Mouse (Mus musculus): Measurements from ENCODE around the gene Thap2. TPM values are rescaled to one million over a fixed set of nuclear protein-coding genes. Genes with fewer than 3 reads are reported as not detected.
A peak's percentile ranks its signal among the peaks of the same experiment; 100 is the strongest.

Thap2 gene
- 2.5 and 3.0 TPM in 2 replicates for polyA plus RNA-seq (2012; rRNA removed)

- Histone ChIP-seq H3K27ac (ENCODE audit: control insufficient read depth, insufficient read depth, low read depth, low read length) (peak within 1 kb of the TSS; percentile 93), H3K36me3 (ENCODE audit: control insufficient read depth, insufficient read depth, low read length) (no peaks in the 10 kb centered on the region; the same call in 1 of the 2 replicates), H3K4me3 (ENCODE audit: control insufficient read depth, low read depth, low read length) (peak within 1 kb of the TSS; percentile 96), H3K4me1 (ENCODE audit: control insufficient read depth, insufficient read depth, low read length) (peaks cover 3% of the 10 kb centered on the region; the same call in 1 of the 2 replicates), H3K27me3 (ENCODE audit: control insufficient read depth, insufficient read depth, low read length) (no peaks in the 10 kb centered on the region)
- no peak for TF ChIP-seq CTCF (IDR thresholded peaks at IDR 0.05; ENCODE audit: control insufficient read depth, insufficient read depth, insufficient replicate concordance, low read depth, low read length)
- TF ChIP-seq POLR2A (IDR thresholded peaks at IDR 0.05; ENCODE audit: control insufficient read depth, low read depth, low read length): peak; percentile 98
These were observed at the start of gene Thap2, which contains the start of gene Zfc3h1 for GRCm38 (mm10) chr10:115384221-115385017. Gene Thap2, minus strand, starts transcription at chr10:115384443. Gene Zfc3h1, plus strand, starts transcription at chr10:115384959.

DNA sequence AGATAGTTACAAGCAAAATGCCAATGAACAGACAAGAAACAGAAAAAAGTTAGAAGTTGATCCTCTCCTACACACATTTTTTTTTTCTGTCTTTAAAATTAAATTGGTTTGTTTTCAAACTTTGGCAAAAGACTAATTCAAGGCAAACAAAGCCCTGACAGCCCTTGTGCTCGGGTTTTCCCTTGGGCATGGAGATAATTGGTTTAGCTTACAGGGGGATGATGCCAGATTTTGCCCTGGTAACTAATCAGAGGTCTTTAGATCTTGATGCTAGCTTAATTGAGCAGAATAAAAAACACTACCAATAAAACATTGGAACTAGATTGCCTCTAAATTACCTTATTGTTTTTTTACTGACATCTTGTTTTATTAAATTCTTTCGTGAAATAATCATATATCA is 41.1 kb upstream of the Thap2 start:
- Histone ChIP-seq H3K27me3 (ENCODE audit: control insufficient read depth, insufficient read depth, low read length) (no peaks in the 10 kb centered on the region), H3K27ac (ENCODE audit: control insufficient read depth, insufficient read depth, low read depth, low read length) (no peak overlapping the region), H3K36me3 (ENCODE audit: control insufficient read depth, insufficient read depth, low read length) (peaks cover 7% of the 10 kb centered on the region), H3K4me1 (ENCODE audit: control insufficient read depth, insufficient read depth, low read length) (no peaks in the 10 kb centered on the region), H3K4me3 (ENCODE audit: control insufficient read depth, low read depth, low read length) (no peak overlapping the region)
- TF ChIP-seq CTCF (IDR thresholded peaks at IDR 0.05; ENCODE audit: control insufficient read depth, insufficient read depth, insufficient replicate concordance, low read depth, low read length) (no peak), POLR2A (IDR thresholded peaks at IDR 0.05; ENCODE audit: control insufficient read depth, low read depth, low read length) (no peak)

- no peaks in the 10 kb centered on the region for H3K27me3 ChIP-seq (ENCODE audit: control insufficient read depth, insufficient read depth, low read length)
- TF ChIP-seq POLR2A (IDR thresholded peaks at IDR 0.05; ENCODE audit: control insufficient read depth, low read depth, low read length): no peak
- no peak for TF ChIP-seq CTCF (IDR thresholded peaks at IDR 0.05; ENCODE audit: control insufficient read depth, insufficient read depth, insufficient replicate concordance, low read depth, low read length)
- H3K36me3 ChIP-seq (ENCODE audit: control insufficient read depth, insufficient read depth, low read length): peaks cover 4% of the 10 kb centered on the region
- no peak overlapping the region for H3K27ac ChIP-seq (ENCODE audit: control insufficient read depth, insufficient read depth, low read depth, low read length)
- H3K4me3 ChIP-seq (ENCODE audit: control insufficient read depth, low read depth, low read length): no peak overlapping the region
- H3K4me1 ChIP-seq (ENCODE audit: control insufficient read depth, insufficient read depth, low read length): no peaks in the 10 kb centered on the region
These were observed 37.7 kb upstream of the Thap2 start for GRCm38 (mm10) chr10:115421976-115422375.

DNA sequence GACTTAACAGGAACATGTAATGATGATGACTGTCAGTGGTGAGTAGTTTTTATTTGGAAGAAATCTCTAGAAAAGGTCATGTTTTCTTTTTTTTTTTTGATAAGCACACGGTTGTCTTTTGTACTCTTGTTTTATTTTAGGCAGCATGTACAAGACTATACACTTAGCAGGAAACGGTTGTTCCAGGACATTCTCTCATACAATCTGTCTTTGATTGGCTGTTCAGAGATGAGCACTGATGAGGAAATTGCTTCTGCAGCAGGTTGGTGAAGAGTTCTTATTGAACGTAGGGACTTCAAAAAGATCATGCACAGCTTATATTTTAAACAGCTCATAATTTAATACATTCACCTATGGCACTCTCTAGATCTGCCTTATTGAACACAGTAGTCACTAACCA is 29.8 kb upstream of the Thap2 start:
- H3K4me3 ChIP-seq (ENCODE audit: control insufficient read depth, low read depth, low read length): no peak overlapping the region
- TF ChIP-seq CTCF (IDR thresholded peaks at IDR 0.05; ENCODE audit: control insufficient read depth, insufficient read depth, insufficient replicate concordance, low read depth, low read length) (no peak), POLR2A (IDR thresholded peaks at IDR 0.05; ENCODE audit: control insufficient read depth, low read depth, low read length) (no peak)
- peaks cover 3% of the 10 kb centered on the region; the same call in 1 of the 2 replicates for H3K36me3 ChIP-seq (ENCODE audit: control insufficient read depth, insufficient read depth, low read length)
- no peaks in the 10 kb centered on the region for H3K27me3 ChIP-seq (ENCODE audit: control insufficient read depth, insufficient read depth, low read length)
- no peak overlapping the region for H3K27ac ChIP-seq (ENCODE audit: control insufficient read depth, insufficient read depth, low read depth, low read length)
- no peaks in the 10 kb centered on the region for H3K4me1 ChIP-seq (ENCODE audit: control insufficient read depth, insufficient read depth, low read length)

- peaks cover 3% of the 10 kb centered on the region; the same call in 1 of the 2 replicates for H3K36me3 ChIP-seq (ENCODE audit: control insufficient read depth, insufficient read depth, low read length)
- H3K4me3 ChIP-seq (ENCODE audit: control insufficient read depth, low read depth, low read length): no peak overlapping the region
- H3K27ac ChIP-seq (ENCODE audit: control insufficient read depth, insufficient read depth, low read depth, low read length): no peak overlapping the region
- TF ChIP-seq POLR2A (IDR thresholded peaks at IDR 0.05; ENCODE audit: control insufficient read depth, low read depth, low read length) (no peak), CTCF (IDR thresholded peaks at IDR 0.05; ENCODE audit: control insufficient read depth, insufficient read depth, insufficient replicate concordance, low read depth, low read length) (no peak)
- no peaks in the 10 kb centered on the region for H3K27me3 ChIP-seq (ENCODE audit: control insufficient read depth, insufficient read depth, low read length)
- H3K4me1 ChIP-seq (ENCODE audit: control insufficient read depth, insufficient read depth, low read length): no peaks in the 10 kb centered on the region
These were observed 29.3 kb upstream of the Thap2 start for GRCm38 (mm10) chr10:115413496-115413895.

GRCm38 (mm10) chr10:115406393-115406792 is 22.1 kb upstream of the Thap2 start:
- no peaks in the 10 kb centered on the region for H3K27me3 ChIP-seq (ENCODE audit: control insufficient read depth, insufficient read depth, low read length)
- H3K4me1 ChIP-seq (ENCODE audit: control insufficient read depth, insufficient read depth, low read length): no peaks in the 10 kb centered on the region
- peaks cover under 1% of the 10 kb centered on the region for H3K36me3 ChIP-seq (ENCODE audit: control insufficient read depth, insufficient read depth, low read length)
- no peak overlapping the region for H3K27ac ChIP-seq (ENCODE audit: control insufficient read depth, insufficient read depth, low read depth, low read length)
- TF ChIP-seq CTCF (IDR thresholded peaks at IDR 0.05; ENCODE audit: control insufficient read depth, insufficient read depth, insufficient replicate concordance, low read depth, low read length): no peak; the same call in 1 of the 2 replicates
- no peak for TF ChIP-seq POLR2A (IDR thresholded peaks at IDR 0.05; ENCODE audit: control insufficient read depth, low read depth, low read length)
- H3K4me3 ChIP-seq (ENCODE audit: control insufficient read depth, low read depth, low read length): no peak overlapping the region

GRCm38 (mm10) chr10:115391896-115392295 is 7.7 kb upstream of the Thap2 start:
- TF ChIP-seq CTCF (IDR thresholded peaks at IDR 0.05; ENCODE audit: control insufficient read depth, insufficient read depth, insufficient replicate concordance, low read depth, low read length) (no peak), POLR2A (IDR thresholded peaks at IDR 0.05; ENCODE audit: control insufficient read depth, low read depth, low read length) (no peak)
- Histone ChIP-seq H3K4me1 (ENCODE audit: control insufficient read depth, insufficient read depth, low read length) (no peaks in the 10 kb centered on the region), H3K27me3 (ENCODE audit: control insufficient read depth, insufficient read depth, low read length) (no peaks in the 10 kb centered on the region), H3K36me3 (ENCODE audit: control insufficient read depth, insufficient read depth, low read length) (peaks cover 3% of the 10 kb centered on the region), H3K4me3 (ENCODE audit: control insufficient read depth, low read depth, low read length) (no peak overlapping the region), H3K27ac (ENCODE audit: control insufficient read depth, insufficient read depth, low read depth, low read length) (no peak overlapping the region)

All from testis, adult 2 months (tissue).